Mouse (Mus musculus): ENCODE data around the gene Zfp592.

- TF ChIP-seq CTCF (conservative IDR thresholded peaks at IDR 0.05; ENCODE audit: low read length), result no peak
- TF ChIP-seq POU5F1 (IDR thresholded peaks at IDR 0.05; ENCODE audit: borderline replicate concordance, low read length), result no peak
These were observed 12.5 kb downstream of the Zfp592 start for GRCm38 (mm10) chr7:81005969-81006368.
